Mouse (Mus musculus) 416B (cell line): ENCODE results near the gene Mettl7a2.
"Not testable (repeated sequence)": the region's sequence is repeated elsewhere in the genome, so short reads cannot be mapped to it uniquely, and the experiment has no call there.

Experiments
- DNase-seq: peaks from one replicate; pipeline ENCODE4 v3.0.0; 2011; ENCODE audit warnings: low read depth

Gene Mettl7a2

GRCm38 (mm10) chr15:100352711-100353250, at the start of gene Mettl7a2, which contains the start of gene Methig1:
Gene Mettl7a2 (plus strand): TSS chr15:100353200.
Gene Methig1 (plus strand): TSS chr15:100353149.
- no peak for DNase-seq

DNA sequence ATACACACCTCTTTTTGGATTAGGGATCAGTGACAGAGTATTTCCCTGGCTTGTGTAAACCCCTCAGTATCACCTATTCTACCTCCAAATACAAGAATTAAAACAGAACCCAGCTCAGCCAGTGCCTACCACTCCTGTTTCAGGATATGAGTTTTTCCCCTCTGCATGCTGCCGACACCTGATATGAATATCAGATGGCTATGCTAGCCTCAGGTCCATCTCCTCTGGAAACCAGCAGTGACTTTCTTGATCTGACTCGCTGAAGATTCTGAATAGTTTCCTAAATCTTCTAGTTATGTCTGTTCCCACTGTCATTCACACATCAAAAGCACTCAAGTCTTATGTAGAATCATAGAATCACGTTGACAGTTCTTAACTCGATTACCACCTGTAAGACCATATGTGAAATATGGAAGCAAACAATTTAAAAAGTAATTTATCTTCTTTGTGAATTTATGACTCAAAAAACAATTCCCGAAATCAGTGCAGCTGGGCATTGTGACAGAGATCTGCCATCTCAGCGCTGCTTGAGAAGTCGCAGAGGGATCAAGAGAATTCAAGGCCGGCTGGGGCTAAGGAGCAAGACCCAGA, 49.5 kb upstream of the Mettl7a2 start:
- peak; percentile 37 for DNase-seq

- peak; percentile 90 for DNase-seq
Measured at GRCm38 (mm10) chr15:100304019-100304991, 48.7 kb upstream of the Mettl7a2 start, which contains the start of gene Mettl7a1. Gene Mettl7a1 (plus strand): TSS chr15:100304140.

DNA sequence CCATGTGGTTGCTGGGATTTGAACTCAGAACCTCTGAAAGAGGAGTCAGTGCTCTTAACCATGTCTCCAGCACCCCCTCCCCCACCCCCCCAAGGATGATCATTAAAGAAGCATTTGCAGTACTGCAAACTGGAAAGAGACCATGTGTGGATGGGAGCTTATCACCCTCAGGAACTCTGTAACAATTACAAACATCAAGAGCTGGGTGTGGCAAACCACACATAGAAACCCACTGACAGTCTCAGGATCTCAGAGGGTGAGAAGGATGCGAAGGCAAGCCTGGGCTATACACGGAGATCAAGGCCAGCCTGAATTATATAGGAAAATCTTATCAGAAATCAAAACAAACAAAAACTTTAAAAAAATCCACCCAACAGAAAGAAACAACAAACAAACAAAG, 46.8 kb upstream of the Mettl7a2 start:
- no peak for DNase-seq

DNA sequence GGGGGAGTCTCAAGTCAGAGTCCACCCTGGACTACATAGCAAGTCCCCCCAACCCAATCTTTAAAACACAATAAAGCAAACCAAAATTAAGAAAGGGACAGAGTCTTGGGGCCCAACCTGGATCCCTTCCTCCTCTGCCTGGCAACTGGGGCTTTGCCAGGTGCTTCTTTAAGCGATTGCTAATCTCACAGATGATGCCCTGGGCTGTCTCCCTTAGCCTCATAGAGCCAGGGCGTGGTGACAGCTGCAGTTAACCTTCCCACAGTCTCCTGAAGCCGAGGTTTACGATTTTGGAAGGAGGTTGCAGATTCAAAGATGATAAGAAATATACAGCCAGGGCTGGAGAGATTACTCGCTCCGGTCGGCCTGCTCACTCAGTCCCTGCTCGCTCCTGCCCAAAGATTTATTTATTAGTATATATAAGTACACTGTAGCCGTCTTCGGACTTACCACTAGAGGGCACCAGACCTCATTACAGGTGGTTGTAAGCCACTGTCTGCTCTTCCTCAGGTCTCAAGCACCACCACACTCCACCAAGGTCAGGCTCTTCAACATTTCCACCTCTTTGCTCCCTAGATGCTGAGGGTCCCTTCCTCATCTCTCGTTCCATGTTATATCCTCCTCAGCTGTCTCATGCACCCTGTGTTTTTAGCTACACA, 45.4 kb upstream of the Mettl7a2 start:
- DNase-seq: peak; percentile 87

DNA sequence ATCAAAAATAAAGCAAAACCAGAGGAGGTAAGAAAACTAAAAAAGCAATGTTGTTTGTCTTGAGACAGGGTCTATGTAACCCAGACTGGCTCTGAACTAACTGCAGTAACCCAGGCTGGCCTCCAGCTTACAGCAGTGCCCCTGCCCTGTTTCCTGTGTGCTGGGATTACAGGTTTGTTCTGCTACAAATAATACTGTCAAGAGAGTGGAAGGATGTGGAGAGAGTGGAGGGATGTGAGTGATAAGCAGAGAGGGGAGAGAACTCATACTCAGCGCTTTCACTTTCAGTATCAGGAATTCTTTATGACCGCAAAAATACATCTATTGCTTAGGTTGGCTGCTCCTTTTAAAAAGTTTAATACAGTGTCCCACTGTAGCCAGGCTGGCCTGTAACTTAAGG, 40.7 kb upstream of the Mettl7a2 start:
- DNase-seq: peak; percentile 81

DNA sequence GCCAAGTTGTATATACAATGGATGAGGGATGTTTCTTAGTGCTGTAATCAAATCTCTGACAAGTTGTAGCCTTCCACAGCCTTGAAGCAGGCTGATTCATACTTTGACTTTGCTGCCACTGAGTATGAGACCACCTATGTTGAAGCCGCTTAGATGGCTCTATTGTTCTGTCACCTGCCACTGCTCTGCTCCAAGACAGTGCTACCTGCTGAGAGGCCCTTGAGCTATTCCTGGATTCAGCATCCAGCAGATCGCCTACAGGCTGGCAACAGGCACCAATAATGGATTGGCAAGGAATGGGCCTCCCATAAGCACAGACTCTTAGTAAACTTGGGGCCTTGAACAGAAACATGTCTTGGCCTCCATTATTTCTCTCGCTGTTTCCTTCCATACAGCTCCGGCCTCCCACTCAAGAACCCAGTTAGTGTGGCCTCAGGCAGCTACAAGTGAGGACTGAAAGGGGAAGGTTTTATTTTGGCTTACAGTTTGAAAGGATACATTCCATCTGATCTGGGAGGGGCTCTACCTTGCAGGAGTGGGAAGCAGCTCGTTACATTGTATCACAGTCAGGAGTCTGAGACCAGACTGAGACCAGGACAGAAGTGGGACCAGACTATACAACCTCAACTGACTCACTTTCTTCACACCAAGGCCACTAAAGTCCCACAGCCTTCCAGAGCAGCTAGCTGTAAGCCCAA, 38.4 kb upstream of the Mettl7a2 start:
- no peak for DNase-seq

GRCm38 (mm10) chr15:100318014-100318671, 34.9 kb upstream of the Mettl7a2 start:
- not testable (repeated sequence) for DNase-seq

- DNase-seq: no peak
Measured at GRCm38 (mm10) chr15:100319884-100320283, 33.1 kb upstream of the Mettl7a2 start.

DNA sequence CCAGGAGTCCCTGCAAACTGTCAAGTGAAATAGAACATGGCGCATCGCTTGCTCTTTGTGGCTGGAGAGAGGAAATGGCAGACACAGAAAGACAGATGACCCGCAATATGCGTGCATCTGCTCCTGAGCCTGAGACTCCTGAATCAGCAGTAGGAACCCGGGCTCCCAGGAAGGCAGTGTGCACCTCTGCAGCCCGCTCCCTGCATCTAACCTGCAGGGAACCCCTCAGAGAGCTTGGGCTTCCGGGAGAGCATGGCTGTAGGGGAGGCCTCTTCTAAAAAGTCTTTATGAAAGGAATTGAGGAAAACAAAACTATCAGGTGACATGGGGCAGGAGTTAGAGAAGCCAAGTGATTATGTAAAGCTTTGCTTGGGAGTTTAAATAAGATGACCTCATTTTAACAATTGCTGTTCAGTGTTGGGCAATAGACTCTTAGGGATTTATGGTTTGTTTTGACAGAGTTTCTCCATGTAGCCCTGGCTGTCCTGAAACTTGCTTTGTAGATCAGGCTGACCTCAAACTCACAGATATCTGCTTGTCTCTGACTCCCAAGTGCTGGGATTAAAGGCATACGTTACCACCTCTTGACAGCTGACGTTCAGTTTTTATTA, 32.6 kb upstream of the Mettl7a2 start:
- no peak for DNase-seq

DNA sequence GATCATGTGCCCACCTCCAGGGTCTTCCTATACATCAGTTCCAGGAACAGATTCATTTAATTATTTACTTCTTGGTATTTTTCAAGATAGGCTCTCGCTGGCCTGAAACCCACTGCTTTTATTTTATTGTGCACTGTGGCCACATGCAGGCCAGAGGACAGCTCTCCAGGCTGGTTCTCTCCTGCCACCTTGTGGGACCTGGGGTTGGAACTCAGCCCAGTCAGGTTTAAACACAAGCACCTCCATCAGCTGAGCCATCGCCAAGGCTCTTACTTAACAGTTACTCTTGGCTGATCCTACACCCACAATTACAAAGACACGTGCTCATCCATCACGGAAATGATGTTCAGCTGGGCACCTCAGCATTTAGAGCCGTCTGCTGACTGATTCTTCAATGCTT, 31.9 kb upstream of the Mettl7a2 start:
- DNase-seq: peak; percentile 70

DNA sequence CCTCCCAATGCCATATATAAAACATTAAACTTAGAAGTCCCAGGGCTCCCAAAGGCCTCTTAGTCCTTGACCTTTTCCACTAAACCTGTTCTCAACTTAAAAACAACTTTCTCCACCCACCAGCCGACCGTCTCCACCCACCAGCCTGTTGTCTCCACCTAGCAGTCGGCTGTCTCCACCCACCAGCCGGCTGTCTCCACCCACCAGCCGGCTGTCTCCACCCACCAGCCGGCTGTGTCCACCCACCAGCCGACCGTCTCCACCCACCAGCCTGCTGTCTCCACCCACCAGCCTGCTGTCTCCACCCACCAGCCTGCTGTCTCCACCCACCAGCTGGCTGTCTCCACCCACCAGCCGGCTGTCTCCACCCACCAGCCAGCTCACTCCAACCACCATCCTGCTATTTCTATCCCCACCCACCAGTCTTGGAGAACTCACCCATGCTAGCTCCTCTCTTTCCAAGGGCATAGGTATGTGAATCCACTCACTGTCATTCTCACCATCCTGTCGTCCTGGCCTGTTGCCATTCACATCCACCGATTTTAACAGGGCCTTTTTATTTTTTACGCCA, 28.9 kb upstream of the Mettl7a2 start:
- peak; percentile 41 for DNase-seq

- no peak for DNase-seq
Measured at GRCm38 (mm10) chr15:100325235-100325634, 27.8 kb upstream of the Mettl7a2 start.

DNA sequence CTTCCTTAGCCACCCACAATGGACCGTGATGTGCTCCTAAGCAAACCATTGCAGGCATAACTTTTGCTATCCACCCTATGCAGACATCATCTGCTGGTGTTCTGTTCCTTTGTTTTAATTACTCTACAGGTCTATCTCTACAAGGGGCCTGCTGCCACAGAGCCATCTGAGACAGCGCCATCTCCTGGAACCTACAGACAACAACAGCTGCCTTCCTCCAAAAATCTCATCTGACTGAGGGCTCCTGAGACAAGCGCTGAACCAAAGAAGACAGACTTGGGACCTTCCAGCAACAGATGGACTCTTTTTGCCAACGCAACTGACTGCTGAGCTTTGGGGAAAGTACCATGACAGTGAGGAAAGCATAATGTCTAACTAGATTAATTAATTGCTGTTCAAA, 24.9 kb upstream of the Mettl7a2 start:
- peak; percentile 46 for DNase-seq

DNA sequence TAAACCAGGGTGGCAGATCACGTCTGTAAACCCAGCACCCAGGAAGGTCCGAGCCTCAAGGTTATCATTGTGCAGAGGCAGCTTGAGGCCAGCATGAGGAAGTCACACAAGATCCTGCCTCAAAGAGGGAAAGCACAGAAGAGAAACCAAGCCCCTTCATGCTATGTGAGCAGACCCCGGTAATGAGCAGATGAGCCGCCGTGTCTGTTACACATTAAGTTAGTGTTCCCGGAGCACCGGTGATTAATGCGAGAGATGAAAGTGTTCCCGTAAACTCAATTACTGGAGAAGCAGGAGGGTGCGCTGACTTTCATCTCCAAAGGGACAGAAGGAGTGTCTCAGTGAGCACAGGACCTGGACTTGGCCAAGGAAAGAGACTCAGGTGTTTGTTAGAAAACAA, 23.7 kb upstream of the Mettl7a2 start:
- DNase-seq: not testable (repeated sequence)

DNA sequence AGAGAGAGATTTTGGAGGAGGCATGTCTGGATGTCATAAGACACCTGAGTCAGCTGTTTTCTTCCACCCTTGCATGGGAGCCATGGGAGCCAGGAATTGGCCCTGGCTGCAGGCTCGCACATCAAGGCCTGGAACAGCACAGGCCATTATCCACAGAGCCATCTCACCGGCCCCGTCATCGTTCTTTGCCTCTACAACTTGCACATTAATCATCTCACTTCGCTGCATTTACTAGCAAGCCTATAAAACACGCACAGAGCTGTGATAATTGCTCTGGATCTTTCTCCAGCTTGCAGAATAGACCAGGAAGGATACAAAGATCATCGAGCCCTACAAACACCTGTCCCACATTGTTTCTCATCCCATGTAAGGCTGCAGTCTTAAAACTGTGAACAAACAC, 22.3 kb upstream of the Mettl7a2 start:
- no peak for DNase-seq

DNA sequence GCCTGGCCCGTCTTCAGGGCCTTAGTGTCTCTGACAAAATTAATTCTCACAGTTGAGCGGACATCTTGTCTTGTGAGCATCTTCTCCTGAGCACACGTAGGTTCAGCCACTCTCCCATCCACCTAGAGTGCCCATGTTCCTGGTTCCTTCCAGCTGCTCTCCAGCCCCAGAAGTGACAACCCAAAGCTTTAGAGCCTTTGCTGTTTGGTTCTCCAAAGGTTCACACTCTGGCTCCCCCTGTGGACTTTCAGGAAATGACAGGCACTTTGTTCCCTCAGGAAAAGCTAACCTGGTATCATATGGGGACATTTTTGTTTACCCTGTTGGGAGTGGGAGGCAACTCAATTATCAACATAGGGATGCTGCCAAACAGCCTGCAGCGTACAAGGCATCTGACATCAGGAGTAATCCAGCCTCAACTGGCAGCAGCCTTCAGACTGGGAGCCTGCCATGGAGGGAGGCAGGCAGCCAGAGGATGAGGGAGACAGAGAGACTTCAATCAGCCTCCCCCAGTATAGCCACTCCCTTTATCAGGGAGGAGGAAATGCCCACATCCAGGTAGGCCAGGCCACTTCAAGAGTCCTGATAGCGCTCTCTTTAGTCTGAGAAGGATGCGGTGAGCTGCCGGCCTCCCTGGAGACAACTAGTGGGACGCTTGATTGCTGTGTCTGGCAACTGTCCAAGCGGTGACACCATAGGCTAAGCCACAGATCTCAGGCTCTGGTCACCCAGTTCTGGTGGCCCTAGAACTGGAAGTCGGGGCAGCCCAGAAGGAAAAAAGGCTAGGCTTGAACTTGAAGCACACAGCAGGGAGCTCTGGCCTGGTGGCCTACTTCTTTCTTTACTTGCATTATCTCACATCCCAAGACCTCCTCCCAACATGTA, 20.7 kb upstream of the Mettl7a2 start:
- not testable (repeated sequence) for DNase-seq

GRCm38 (mm10) chr15:100334629-100335028, 18.4 kb upstream of the Mettl7a2 start, which contains the start of gene Mettl7a3:
Gene Mettl7a3 (plus strand): TSS chr15:100334929.
- DNase-seq: no peak

GRCm38 (mm10) chr15:100337328-100337727, 15.7 kb upstream of the Mettl7a2 start:
- DNase-seq: not testable (repeated sequence)
